Mouse (Mus musculus): ENCODE measurements around the gene Itgbl1.

Gene Itgbl1

GRCm38 (mm10) chr14:123990591-123991195 is 330.9 kb downstream of the Itgbl1 start:
- DNase-seq = no peak
